Mouse (Mus musculus) WW6 (cell line): ENCODE results near the gene Gm6370.
"Not testable (repeated sequence)": the region's sequence is repeated elsewhere in the genome, so short reads cannot be mapped to it uniquely, and the experiment has no call there.

Experiments used
- DNase-seq: peaks from one replicate; pipeline ENCODE4 v3.0.0-alpha.2; 2013; ENCODE audit warnings: low read depth, low spot score

Gene Gm6370

GRCm38 (mm10) chr5:146491063-146491462 lies at the start of gene Gm6370:
Gene Gm6370 (plus strand): TSS chr5:146491363.
- DNase-seq, result not testable (repeated sequence)

- no peak for DNase-seq
These were observed 48.4 kb upstream of the Gm6370 start for GRCm38 (mm10) chr5:146442767-146443166.

- no peak for DNase-seq
These were observed 44.5 kb upstream of the Gm6370 start for GRCm38 (mm10) chr5:146446633-146447032.

GRCm38 (mm10) chr5:146451592-146452254 lies 39.4 kb upstream of the Gm6370 start:
- no peak for DNase-seq

- no peak for DNase-seq
These were observed 37.6 kb upstream of the Gm6370 start for GRCm38 (mm10) chr5:146453556-146453955.

- no peak for DNase-seq
These were observed 29.6 kb upstream of the Gm6370 start for GRCm38 (mm10) chr5:146461612-146462011.

GRCm38 (mm10) chr5:146466663-146467062 lies 24.5 kb upstream of the Gm6370 start:
- no peak for DNase-seq

- DNase-seq, result no peak
These were observed 22.9 kb upstream of the Gm6370 start for GRCm38 (mm10) chr5:146468311-146468710.

GRCm38 (mm10) chr5:146470821-146471220 lies 20.3 kb upstream of the Gm6370 start:
- no peak for DNase-seq

- DNase-seq, result no peak
These were observed 19.9 kb upstream of the Gm6370 start for GRCm38 (mm10) chr5:146471311-146471710.

- no peak for DNase-seq
These were observed 19.3 kb upstream of the Gm6370 start for GRCm38 (mm10) chr5:146471821-146472220.

- DNase-seq, result not testable (repeated sequence)
These were observed 11.6 kb upstream of the Gm6370 start for GRCm38 (mm10) chr5:146479564-146479963.

GRCm38 (mm10) chr5:146481665-146482064 lies 9.5 kb upstream of the Gm6370 start, which contains the start of gene Gm6408:
Gene Gm6408 (plus strand): TSS chr5:146481965.
- DNase-seq, result not testable (repeated sequence)

GRCm38 (mm10) chr5:146488959-146489358 lies 2.2 kb upstream of the Gm6370 start:
- DNase-seq, result not testable (repeated sequence)

- not testable (repeated sequence) for DNase-seq
These were observed 10.9 kb downstream of the Gm6370 start, which contains the start of gene 4930449I24Rik for GRCm38 (mm10) chr5:146502099-146502498. Gene 4930449I24Rik (plus strand): TSS chr5:146502399.

- not testable (repeated sequence) for DNase-seq
These were observed 22.7 kb downstream of the Gm6370 start, which contains the start of gene Gm3402 for GRCm38 (mm10) chr5:146513823-146514222. Gene Gm3402 (plus strand): TSS chr5:146514123.

- DNase-seq, result not testable (repeated sequence)
These were observed 34.3 kb downstream of the Gm6370 start, which contains the start of gene Gm3404 for GRCm38 (mm10) chr5:146525501-146525900. Gene Gm3404 (plus strand): TSS chr5:146525801.

GRCm38 (mm10) chr5:146537347-146537746 lies 46.2 kb downstream of the Gm6370 start, which contains the start of gene Gm3409:
Gene Gm3409 (plus strand): TSS chr5:146537647.
- not testable (repeated sequence) for DNase-seq
